Mouse (Mus musculus) stomach, embryonic 14.5 days (tissue): Measurements from ENCODE around the gene Spin1. TPM values are rescaled to one million over a fixed set of nuclear protein-coding genes. Genes with fewer than 3 reads are reported as not detected.

Source experiments
- polyA plus RNA-seq: library from polyadenylated mRNA; unstranded; fragments of >200 nt; fragmentation: Nextera tagmentation; extraction: Ambion mirVana; gene quantifications from 2 replicates; pipeline ENCODE4 v1.2.1, GENCODE M21; 2014

The Spin1 gene
- polyA plus RNA-seq, 1 experiment from 2014 or later, result 95.5 TPM

Other genes with a start within 250 kb of the Spin1 start
- 1.0 and 1.1 TPM in 2 replicates for gene Nxnl2, start 70.1 kb downstream of the Spin1 start, polyA plus RNA-seq